Mouse (Mus musculus) cerebellum, adult 2 months (tissue): ENCODE results near the gene Cdk12.

Experiments used
- CTCF ChIP-seq: fragments of 200-500 bp; IDR thresholded peaks from 2 replicates; pipeline ENCODE4 v1.5.1; 2011; ENCODE audit warnings: low read depth, mild to moderate bottlenecking, control low read depth, low read length, moderate library complexity, borderline replicate concordance; ENCODE audit not compliant: insufficient read depth
- POLR2A ChIP-seq: fragments of 200-500 bp; IDR thresholded peaks from 2 replicates; pipeline ENCODE4 v1.6.1; 2011; ENCODE audit warnings: low read length, control low read depth, borderline replicate concordance; ENCODE audit not compliant: insufficient read depth

DNA sequence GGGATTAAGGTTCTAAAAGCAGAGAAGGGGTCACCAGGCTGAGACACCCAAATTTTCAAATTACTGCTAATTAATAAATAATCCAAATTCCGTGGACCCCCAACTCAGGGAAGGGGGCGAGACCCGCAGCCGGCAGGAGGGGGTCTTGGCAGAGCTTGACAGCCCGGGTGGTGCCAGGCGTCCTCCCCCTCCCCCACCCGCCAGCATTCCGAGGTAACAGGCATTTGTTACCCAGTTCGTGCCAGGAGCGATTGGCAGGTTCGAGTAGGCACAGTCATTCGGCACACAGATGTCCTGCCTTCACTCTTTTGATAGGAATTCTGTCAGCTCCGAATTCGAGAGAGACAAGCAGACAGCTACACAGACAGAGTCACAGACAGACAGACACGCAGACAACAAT is 116.3 kb downstream of the Cdk12 start:
- TF ChIP-seq CTCF (no peak), POLR2A (no peak)
